Mouse (Mus musculus) lung, adult 2 months (tissue): ENCODE data around the gene Bcdin3d.

ENCODE experiments used
- CTCF ChIP-seq: fragments of 200-500 bp; IDR thresholded peaks from 2 replicates; pipeline ENCODE4 v1.5.1; 2011; ENCODE audit warnings: mild to moderate bottlenecking, low read length, control low read depth; ENCODE audit not compliant: insufficient read depth
- POLR2A ChIP-seq: fragments of 200-500 bp; IDR thresholded peaks from 2 replicates; pipeline ENCODE4 v1.6.1; 2011; ENCODE audit warnings: low read depth, mild to moderate bottlenecking, control low read depth, low read length, borderline replicate concordance; ENCODE audit errors: extremely low read depth

- TF ChIP-seq CTCF (no peak), POLR2A (no peak)
These were observed 25.8 kb upstream of the Bcdin3d start for GRCm38 (mm10) chr15:99500320-99500719.
